Mouse (Mus musculus) erythroblast, embryonic 14.5 days (primary cell): ENCODE results near the gene Spink8.

Experiments
- GATA1 ChIP-seq: IDR thresholded peaks from 2 replicates; pipeline ENCODE4 v1.6.1; 2012; ENCODE audit warnings: low read length, inconsistent platforms, mixed read lengths
- TAL1 ChIP-seq: IDR thresholded peaks from 3 replicates; pipeline ENCODE4 v1.6.1; 2012; ENCODE audit warnings: low read length, inconsistent platforms, mixed read lengths

- TF ChIP-seq GATA1 (no peak), TAL1 (no peak)
Observed at GRCm38 (mm10) chr9:109855947-109856346, 43.9 kb downstream of the Spink8 start.
